Mouse (Mus musculus) MN1 (cell line): ENCODE data around the gene Trim17.

Source experiments
- DNase-seq: peaks from one replicate; pipeline ENCODE4 v3.0.0-alpha.2; 2016; ENCODE audit warnings: low spot score

Trim17 gene

GRCm38 (mm10) chr11:58954420-58955142, at the start of gene Trim17, which contains the start of gene Hist3h2a:
Trim17 (plus strand) TSS chr11:58954685.
Hist3h2a (plus strand) TSS chr11:58954685.
- DNase-seq: peak; percentile 100

- DNase-seq: no peak
These were observed 49.6 kb upstream of the Trim17 start for GRCm38 (mm10) chr11:58904838-58905237.

GRCm38 (mm10) chr11:58913776-58914175, 40.7 kb upstream of the Trim17 start:
- no peak for DNase-seq

GRCm38 (mm10) chr11:58914461-58915028, 39.9 kb upstream of the Trim17 start:
- peak; percentile 75 for DNase-seq

GRCm38 (mm10) chr11:58916879-58917744, 37.4 kb upstream of the Trim17 start:
- peak; percentile 49 for DNase-seq

GRCm38 (mm10) chr11:58917745-58918366, 36.6 kb upstream of the Trim17 start, which contains the start of gene Btnl10:
Btnl10 (plus strand) TSS chr11:58917908.
- no peak for DNase-seq

- DNase-seq: no peak
These were observed 35.7 kb upstream of the Trim17 start for GRCm38 (mm10) chr11:58918759-58919158.

- DNase-seq: no peak
These were observed 32.1 kb upstream of the Trim17 start for GRCm38 (mm10) chr11:58922420-58922819.

- no peak for DNase-seq
These were observed 27.8 kb upstream of the Trim17 start for GRCm38 (mm10) chr11:58926651-58927050.

GRCm38 (mm10) chr11:58927053-58927452, 27.4 kb upstream of the Trim17 start:
- no peak for DNase-seq

GRCm38 (mm10) chr11:58927790-58928651, 26.5 kb upstream of the Trim17 start:
- peak; percentile 92 for DNase-seq

- no peak for DNase-seq
These were observed 25.4 kb upstream of the Trim17 start for GRCm38 (mm10) chr11:58929055-58929454.

- DNase-seq: no peak
These were observed 24.8 kb upstream of the Trim17 start for GRCm38 (mm10) chr11:58929641-58930040.

GRCm38 (mm10) chr11:58930254-58930653, 24.2 kb upstream of the Trim17 start:
- no peak for DNase-seq

- peak; percentile 51 for DNase-seq
These were observed 22.9 kb upstream of the Trim17 start for GRCm38 (mm10) chr11:58931576-58931975.

GRCm38 (mm10) chr11:58937909-58938308, 16.6 kb upstream of the Trim17 start:
- peak; percentile 66 for DNase-seq

- DNase-seq: peak; percentile 98
These were observed 16.0 kb upstream of the Trim17 start, which contains the start of gene Rnf187 for GRCm38 (mm10) chr11:58938322-58939087. Rnf187 (minus strand) TSS chr11:58938916.

GRCm38 (mm10) chr11:58939088-58939439, 15.4 kb upstream of the Trim17 start:
- DNase-seq: no peak

- DNase-seq: no peak
These were observed 10.3 kb upstream of the Trim17 start for GRCm38 (mm10) chr11:58944136-58944535.

GRCm38 (mm10) chr11:58947306-58947705, 7.2 kb upstream of the Trim17 start:
- no peak for DNase-seq
